Mouse (Mus musculus) frontal cortex, adult (tissue): Measurements from ENCODE around the gene Tnfsfm13.
"Not testable (repeated sequence)": the region's sequence is repeated elsewhere in the genome, so short reads cannot be mapped to it uniquely, and the experiment has no call there.

Source experiments
- ATAC-seq: cut with Nextera tagmentation; 2 replicates; pipeline ENCODE4 v1.9.2; 2017; ENCODE audit warnings: mild to moderate bottlenecking, moderate library complexity, mixed read lengths; ENCODE audit not compliant: low TSS enrichment

Gene Tnfsfm13

GRCm38 (mm10) chr11:69695361-69696181 is at the start of gene Tnfsfm13, which contains the start of gene Tnfsf12:
Gene Tnfsfm13, minus strand, starts transcription at chr11:69696098.
Gene Tnfsf12, minus strand, starts transcription at chr11:69695849.
- peak; percentile 70; the same call in 1 of the 2 replicates for ATAC-seq

- ATAC-seq, result not testable (repeated sequence)
Measured at GRCm38 (mm10) chr11:69731408-69731807, 35.5 kb upstream of the Tnfsfm13 start.

- no peak for ATAC-seq
Measured at GRCm38 (mm10) chr11:69729063-69729462, 33.2 kb upstream of the Tnfsfm13 start.

- no peak for ATAC-seq
Measured at GRCm38 (mm10) chr11:69725951-69726350, 30.1 kb upstream of the Tnfsfm13 start.

- ATAC-seq, result no peak
Measured at GRCm38 (mm10) chr11:69723074-69723473, 27.2 kb upstream of the Tnfsfm13 start.

- no peak for ATAC-seq
Measured at GRCm38 (mm10) chr11:69720852-69721251, 25.0 kb upstream of the Tnfsfm13 start.

GRCm38 (mm10) chr11:69719423-69719822 is 23.5 kb upstream of the Tnfsfm13 start:
- no peak for ATAC-seq

- no peak for ATAC-seq
Measured at GRCm38 (mm10) chr11:69718661-69719060, 22.8 kb upstream of the Tnfsfm13 start.

- no peak for ATAC-seq
Measured at GRCm38 (mm10) chr11:69716953-69717352, 21.1 kb upstream of the Tnfsfm13 start.

- no peak for ATAC-seq
Measured at GRCm38 (mm10) chr11:69715929-69716328, 20.0 kb upstream of the Tnfsfm13 start.

- ATAC-seq, result no peak
Measured at GRCm38 (mm10) chr11:69715482-69715881, 19.6 kb upstream of the Tnfsfm13 start.

GRCm38 (mm10) chr11:69714636-69715329 is 18.9 kb upstream of the Tnfsfm13 start:
- no peak for ATAC-seq

GRCm38 (mm10) chr11:69712954-69713672 is 17.2 kb upstream of the Tnfsfm13 start:
- ATAC-seq, result no peak

- ATAC-seq, result no peak
Measured at GRCm38 (mm10) chr11:69711082-69711481, 15.2 kb upstream of the Tnfsfm13 start.

- no peak for ATAC-seq
Measured at GRCm38 (mm10) chr11:69710470-69710869, 14.6 kb upstream of the Tnfsfm13 start.

GRCm38 (mm10) chr11:69709554-69710446 is 13.9 kb upstream of the Tnfsfm13 start:
- ATAC-seq, result no peak

- ATAC-seq, result no peak
Measured at GRCm38 (mm10) chr11:69708614-69709265, 12.8 kb upstream of the Tnfsfm13 start.

GRCm38 (mm10) chr11:69707873-69708381 is 12.0 kb upstream of the Tnfsfm13 start:
- no peak for ATAC-seq

GRCm38 (mm10) chr11:69707480-69707847 is 11.6 kb upstream of the Tnfsfm13 start:
- ATAC-seq, result no peak

- ATAC-seq, result peak; percentile 50; the same call in 1 of the 2 replicates
Measured at GRCm38 (mm10) chr11:69706775-69707479, 11.0 kb upstream of the Tnfsfm13 start.
